In the genomic region with DNA sequence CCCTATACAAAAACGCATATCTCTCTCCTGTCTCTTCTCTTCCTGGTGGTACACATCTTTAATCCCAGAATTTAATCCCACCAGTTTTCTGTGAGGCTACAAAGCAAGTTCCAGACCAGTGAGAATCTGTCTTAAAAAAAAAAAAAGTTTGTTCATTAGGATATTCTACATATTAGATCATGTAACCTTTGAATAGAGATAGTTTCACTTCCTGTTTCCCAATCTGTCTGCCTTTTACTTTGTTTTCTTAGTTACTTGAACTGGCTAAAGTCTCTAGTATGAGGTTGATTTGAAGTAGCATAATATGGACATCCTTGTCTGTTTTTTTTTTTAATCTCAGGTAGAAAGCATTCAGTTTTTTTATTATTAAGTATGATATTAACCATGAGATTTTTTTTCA, we compare ENCODE assay signal across 29 mouse cellular contexts. TPM values are rescaled to one million over a fixed set of nuclear protein-coding genes. Genes with fewer than 3 reads are reported as not detected.
"Had no signal": no experiment of that assay in that cellular context is flagged by ENCODE, and none has a peak within 500 bp of the region (broad histone marks: within the 10 kb centered on the region; RNA-seq: fewer than 3 reads in every experiment).

No protein-coding gene starts in this region.

- DNase-seq: gastrocnemius, adult 2 months; gastrocnemius, postnatal 10 days; gastrocnemius, postnatal 25 days; heart, adult 11 months; heart, adult 2 months; heart, postnatal 10 days; heart, postnatal 4 days; kidney, adult 18-20 months; kidney, adult 8-10 months; kidney, postnatal 10 days; kidney, postnatal 25 days; kidney, postnatal 4 days; liver; liver, embryonic 13.5 days had no signal

- H3K27ac ChIP-seq: gastrocnemius, adult 2 months; heart, adult 2 months; heart, embryonic 10.5 days; hindbrain, embryonic 10.5 days; hindbrain, embryonic 12.5 days; hindbrain, embryonic 14.5 days; intestine, embryonic 15.5 days; layer of hippocampus, adult 2 months; left cerebral cortex, adult 2 months; limb, embryonic 10.5 days; limb, embryonic 12.5 days; liver, embryonic 13.5 days had no signal

- H3K4me1 ChIP-seq: heart, embryonic 10.5 days; heart, embryonic 12.5 days; hindbrain, embryonic 10.5 days; hindbrain, embryonic 12.5 days; intestine, embryonic 15.5 days; limb, embryonic 10.5 days; limb, embryonic 12.5 days; liver, embryonic 13.5 days had no signal

- H3K4me3 ChIP-seq: gastrocnemius, adult 2 months; heart, adult 2 months; heart, embryonic 10.5 days; heart, embryonic 12.5 days; hindbrain, embryonic 10.5 days; hindbrain, embryonic 12.5 days; intestine, embryonic 15.5 days; layer of hippocampus, adult 2 months; left cerebral cortex, adult 2 months; limb, embryonic 10.5 days; limb, embryonic 12.5 days; liver, embryonic 13.5 days had no signal

- H3K36me3 ChIP-seq: heart, embryonic 10.5 days; heart, embryonic 12.5 days; hindbrain, embryonic 10.5 days; hindbrain, embryonic 12.5 days; intestine, embryonic 15.5 days; limb, embryonic 10.5 days; limb, embryonic 12.5 days; liver, embryonic 13.5 days had no signal

- H3K27me3 ChIP-seq: heart, embryonic 12.5 days; hindbrain, embryonic 12.5 days; intestine, embryonic 15.5 days; liver, embryonic 13.5 days had no signal

- H3K4me2 ChIP-seq: heart, embryonic 12.5 days; hindbrain, embryonic 12.5 days; hindbrain, embryonic 14.5 days; intestine, embryonic 15.5 days; limb, embryonic 12.5 days; liver, embryonic 11.5 days; liver, embryonic 13.5 days had no signal

- H3K9me3 ChIP-seq: heart, embryonic 10.5 days; heart, embryonic 12.5 days; hindbrain, embryonic 10.5 days; hindbrain, embryonic 12.5 days; intestine, embryonic 15.5 days; limb, embryonic 10.5 days; limb, embryonic 12.5 days; liver, embryonic 13.5 days had no signal

- ATAC-seq: hindbrain, embryonic 16.5 days; inflammation-experienced regulatory T-cells, adult 6 months; intestine, embryonic 15.5 days; intestine, postnatal 0 days had no signal

- H3K9ac ChIP-seq: heart, embryonic 12.5 days; hindbrain, embryonic 12.5 days; hindbrain, embryonic 14.5 days; intestine, embryonic 15.5 days; limb, embryonic 12.5 days; liver, embryonic 13.5 days had no signal

RNA-seq across cellular contexts. Expression of a gene that starts 37.8 kb away (rescaled TPM):
- total RNA-seq: gastrocnemius, adult 2 months; gastrocnemius, postnatal 25 days; heart, adult 2 months; heart, postnatal 25 days had no signal
